Mouse (Mus musculus) monocyte, adult 5-6 weeks (primary cell): ENCODE data around the gene Bcl2l10. TPM values are rescaled to one million over a fixed set of nuclear protein-coding genes. Genes with fewer than 3 reads are reported as not detected.

Experiments used
- ATAC-seq: fragments of 153-309, 156-312 bp; replicated peaks from 2 replicates; pipeline ENCODE4 v1.8.0; 2017; ENCODE audit warnings: mild to moderate bottlenecking; ENCODE audit not compliant: low TSS enrichment, insufficient number of reproducible peaks, severe bottlenecking, poor library complexity, low FRiP score
- total RNA-seq: library from RNA; stranded (forward); fragments of 200-1000, 200-491, 200-594 nt; gene quantifications from 3 replicates; pipeline ENCODE4 v1.2.3, GENCODE M21; 2017

Gene Bcl2l10
- total RNA-seq, 1 experiment from 2014 or later = not detected

GRCm38 (mm10) chr9:75384337-75384962 lies 36.9 kb downstream of the Bcl2l10 start:
- ATAC-seq = no peak

DNA sequence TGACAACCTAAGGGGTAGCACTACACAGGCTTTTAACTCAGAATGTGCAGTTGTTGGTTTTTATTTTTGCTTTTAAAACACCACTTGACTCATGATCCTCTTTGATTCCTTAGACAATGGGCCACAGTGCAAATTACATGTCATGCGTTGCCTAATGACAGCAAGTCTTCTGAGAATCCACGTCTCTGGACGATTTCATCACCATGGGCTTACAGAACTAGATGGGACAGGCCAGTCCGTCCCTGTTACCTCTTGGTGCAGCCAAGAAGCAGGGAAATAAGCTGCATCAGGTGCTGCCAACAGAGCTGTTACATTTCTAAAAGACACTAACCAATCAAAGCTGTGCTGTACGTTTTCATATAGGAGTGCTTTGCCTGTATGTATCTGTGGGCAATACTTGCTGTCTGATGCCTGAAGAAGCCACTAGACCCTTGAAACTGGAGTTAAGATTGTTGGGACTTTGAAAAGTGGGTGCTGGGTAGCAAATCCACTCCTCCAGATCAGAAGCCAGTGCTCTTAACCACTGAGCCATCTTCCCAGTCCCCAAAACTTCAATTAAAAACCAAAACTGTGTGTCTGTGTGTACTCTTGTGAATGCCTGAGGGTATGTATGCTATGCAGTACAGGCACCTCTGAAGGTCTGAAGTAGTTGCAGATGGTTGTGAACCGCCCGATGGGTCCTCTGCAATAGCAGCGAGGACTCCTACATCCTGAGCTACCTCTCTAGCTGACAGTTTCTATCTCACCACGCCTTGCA lies 37.8 kb downstream of the Bcl2l10 start:
- ATAC-seq = no peak

- no peak for ATAC-seq
Measured at GRCm38 (mm10) chr9:75393251-75393650, 45.7 kb downstream of the Bcl2l10 start.

- no peak for ATAC-seq
Measured at GRCm38 (mm10) chr9:75395971-75396370, 48.4 kb downstream of the Bcl2l10 start.

GRCm38 (mm10) chr9:75399069-75399468 lies 51.5 kb downstream of the Bcl2l10 start:
- ATAC-seq = no peak

- ATAC-seq = no peak
Measured at GRCm38 (mm10) chr9:75400639-75401038, 53.1 kb downstream of the Bcl2l10 start.

Other genes starting within 250 kb of the Bcl2l10 start
- 0.29 TPM in 1 of 3 replicates, not detected in the others for gene Myo5c, start 115.7 kb upstream of the Bcl2l10 start, total RNA-seq
- gene Gnb5, start 41.5 kb upstream of the Bcl2l10 start, total RNA-seq = 2.0 to 5.4 TPM (median 4.1 TPM) in 3 replicates
- gene Mapk6, start 62.2 kb downstream of the Bcl2l10 start, total RNA-seq = 51.7 to 80.9 TPM (median 59.9 TPM) in 3 replicates
- gene Leo1, start 93.8 kb downstream of the Bcl2l10 start, total RNA-seq = 23.8 to 36.2 TPM (median 25.0 TPM) in 3 replicates
- gene Tmod3, start 211.9 kb downstream of the Bcl2l10 start, total RNA-seq = 173 to 192 TPM (median 187 TPM) in 3 replicates